Mouse (Mus musculus): ENCODE data around the gene Fam110a.

DNA sequence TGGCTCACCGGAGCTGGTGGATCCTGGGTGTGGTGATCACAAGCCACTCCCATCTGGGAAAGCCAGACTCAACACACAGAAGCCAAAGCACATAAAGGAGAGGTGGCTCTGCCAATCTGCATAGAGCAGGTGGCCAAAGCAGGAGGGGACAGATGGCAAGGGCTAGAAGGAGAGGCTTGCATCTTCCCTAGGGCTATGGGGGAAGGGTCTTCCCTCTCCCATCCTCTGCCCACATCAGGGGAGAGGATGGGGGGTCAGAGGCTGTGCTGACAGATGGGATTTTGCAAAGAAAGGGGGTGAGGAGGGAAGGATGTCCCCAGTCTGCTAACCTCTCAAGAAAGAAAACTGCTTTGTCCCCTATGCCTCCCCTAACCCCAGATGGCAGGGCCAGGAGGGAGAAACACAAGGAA, 11.0 kb upstream of the Fam110a start:
- no peak for TF ChIP-seq EP300 (IDR thresholded peaks at IDR 0.05; ENCODE audit: low read depth)
- no peak for TF ChIP-seq CTCF (IDR thresholded peaks at IDR 0.05; ENCODE audit: low read depth)
